Mouse (Mus musculus): ENCODE data around the gene Ppm1a. TPM values are rescaled to one million over a fixed set of nuclear protein-coding genes. Genes with fewer than 3 reads are reported as not detected.

Ppm1a gene
- total RNA-seq (2021): 100 to 1,000 TPM; 215 to 243 TPM
- long read RNA-seq, experiment 1, full-length matches to known transcripts: 105 of 132 reads
- long read RNA-seq, experiment 1, partial matches to known transcripts: 8 of 132 reads
- long read RNA-seq, experiment 1, other reads (novel, unspliced or antisense): 19 of 132 reads
- long read RNA-seq, experiment 2, full-length matches to known transcripts: 108 of 134 reads
- long read RNA-seq, experiment 2, partial matches to known transcripts: 16 of 134 reads
- long read RNA-seq, experiment 2, other reads (novel, unspliced or antisense): 10 of 134 reads

- no peak for DNase-seq (ENCODE audit: low spot score in 2 of 2)
Measured at GRCm38 (mm10) chr12:72757086-72757485, at the start of gene Ppm1a. TSS of gene Ppm1a (plus strand) at chr12:72757455.

DNA sequence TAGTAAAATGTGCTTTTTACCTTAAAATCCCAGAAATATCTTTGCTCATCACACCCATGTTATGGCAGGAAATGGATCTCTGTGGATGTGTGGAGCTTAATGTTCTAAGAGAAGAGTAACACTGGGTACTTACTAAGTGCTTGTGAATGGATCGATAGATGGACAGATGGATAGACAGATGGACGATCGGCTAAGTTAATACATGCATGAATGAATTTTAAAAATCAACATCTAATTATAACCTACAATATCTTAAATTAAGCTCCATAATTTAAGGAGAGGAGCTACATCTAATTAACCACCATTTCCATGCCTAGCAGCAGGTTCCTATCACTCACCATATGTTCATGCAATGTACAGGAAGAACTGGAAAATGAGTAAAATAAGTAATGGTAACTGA lies 47.3 kb upstream of the Ppm1a start:
- peak in 1 of 2 experiments; percentile 55 for DNase-seq (ENCODE audit: low spot score in 2 of 2)

DNA sequence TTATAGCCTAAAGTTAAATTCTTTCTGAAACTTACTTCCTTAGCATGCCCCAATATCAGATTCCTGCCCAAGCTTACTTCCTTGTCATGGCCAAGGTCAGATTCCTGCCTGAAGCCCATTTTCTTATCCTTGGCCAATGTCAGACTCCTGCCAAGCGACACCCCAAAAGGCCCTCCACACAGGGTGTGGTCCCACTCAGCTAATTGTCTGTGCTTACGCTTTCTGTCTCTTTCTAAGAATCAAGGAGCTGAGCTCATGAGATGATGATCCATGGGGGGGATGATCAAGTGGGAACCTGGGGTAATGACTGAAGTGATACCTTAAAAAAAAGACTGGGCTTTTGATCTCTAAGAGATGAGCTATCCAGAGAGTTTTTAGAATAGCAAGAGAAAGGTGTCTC lies 42.4 kb upstream of the Ppm1a start:
- no peak for DNase-seq (ENCODE audit: low spot score in 2 of 2)

GRCm38 (mm10) chr12:72715846-72716245 lies 41.4 kb upstream of the Ppm1a start:
- DNase-seq (ENCODE audit: low spot score in 2 of 2): no peak

DNA sequence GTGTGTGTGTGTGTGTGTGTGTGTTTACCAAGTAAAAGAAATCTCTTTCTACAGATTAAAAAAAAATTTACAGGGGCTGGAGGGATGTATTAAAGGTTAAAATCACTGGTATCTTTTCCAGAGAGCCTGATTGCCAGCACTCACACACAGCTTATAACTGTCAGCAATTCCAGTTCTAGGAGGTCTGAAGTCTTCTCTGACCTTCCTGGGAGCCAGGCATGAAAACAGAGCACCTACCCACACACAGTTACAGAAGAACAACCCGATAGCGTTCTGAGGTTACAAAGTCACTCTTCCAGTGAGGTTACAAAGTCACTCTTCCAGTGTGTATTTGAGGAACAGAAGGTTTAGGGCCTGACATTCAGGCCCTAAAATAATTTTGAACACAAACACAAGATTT lies 38.2 kb upstream of the Ppm1a start:
- DNase-seq (ENCODE audit: low spot score in 2 of 2): no peak

DNA sequence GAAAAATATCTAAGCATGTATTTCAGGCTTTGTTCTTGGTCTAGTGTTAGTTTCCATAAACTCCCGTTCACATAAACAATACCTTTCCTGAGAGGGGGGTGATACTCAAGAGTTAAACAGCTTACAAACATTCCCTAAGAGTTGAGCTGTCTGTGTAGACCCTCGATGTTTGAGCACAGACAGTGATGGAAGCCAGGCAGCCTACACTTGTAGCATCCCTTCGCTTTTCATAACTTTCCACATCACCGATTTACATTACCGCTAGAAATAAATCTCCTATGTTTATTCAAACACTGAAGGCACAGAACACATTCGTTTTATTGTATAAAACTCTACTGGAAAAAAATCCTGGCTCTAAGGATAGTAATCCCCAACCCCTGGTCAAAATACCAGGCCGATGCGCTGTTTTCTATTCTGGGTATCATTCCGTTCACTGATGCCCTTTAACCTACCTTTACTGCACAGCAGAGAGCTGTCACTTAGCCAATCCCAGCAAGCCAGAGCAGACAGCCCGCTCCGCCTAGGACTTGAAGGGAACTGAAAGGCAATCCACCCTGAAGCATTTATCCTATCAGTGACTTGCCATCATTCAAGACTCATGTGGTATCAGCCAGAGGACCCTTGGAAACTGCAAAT lies 37.7 kb upstream of the Ppm1a start:
- DNase-seq (ENCODE audit: low spot score in 2 of 2): no peak

- no peak for DNase-seq (ENCODE audit: low spot score in 2 of 2)
Measured at GRCm38 (mm10) chr12:72721710-72722109, 35.5 kb upstream of the Ppm1a start.

GRCm38 (mm10) chr12:72723965-72724364 lies 33.3 kb upstream of the Ppm1a start:
- DNase-seq (ENCODE audit: low spot score in 2 of 2): no peak

GRCm38 (mm10) chr12:72727021-72727420 lies 30.2 kb upstream of the Ppm1a start:
- no peak for DNase-seq (ENCODE audit: low spot score in 2 of 2)

DNA sequence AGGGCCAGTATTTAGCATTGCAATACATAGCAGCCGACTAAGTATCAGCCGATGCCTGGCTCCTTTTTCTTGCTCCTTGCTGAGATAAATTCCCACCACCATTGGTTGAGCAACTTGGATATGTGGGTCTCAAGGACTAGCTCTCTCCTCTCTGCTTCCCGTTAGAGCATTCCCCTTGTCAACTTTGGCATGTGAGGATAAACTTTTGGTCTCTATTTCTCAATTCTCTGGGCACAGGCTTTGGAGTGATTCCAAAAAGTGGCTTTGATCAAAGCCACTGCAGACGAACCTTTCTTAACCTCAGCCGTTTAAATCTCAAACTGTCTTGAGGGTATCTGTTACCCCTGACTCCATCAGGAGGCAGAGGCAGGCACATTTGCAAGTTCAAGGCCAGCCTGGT lies 29.6 kb upstream of the Ppm1a start:
- no peak for DNase-seq (ENCODE audit: low spot score in 2 of 2)

- DNase-seq (ENCODE audit: low spot score in 2 of 2): no peak
Measured at GRCm38 (mm10) chr12:72734112-72734511, 23.1 kb upstream of the Ppm1a start.

DNA sequence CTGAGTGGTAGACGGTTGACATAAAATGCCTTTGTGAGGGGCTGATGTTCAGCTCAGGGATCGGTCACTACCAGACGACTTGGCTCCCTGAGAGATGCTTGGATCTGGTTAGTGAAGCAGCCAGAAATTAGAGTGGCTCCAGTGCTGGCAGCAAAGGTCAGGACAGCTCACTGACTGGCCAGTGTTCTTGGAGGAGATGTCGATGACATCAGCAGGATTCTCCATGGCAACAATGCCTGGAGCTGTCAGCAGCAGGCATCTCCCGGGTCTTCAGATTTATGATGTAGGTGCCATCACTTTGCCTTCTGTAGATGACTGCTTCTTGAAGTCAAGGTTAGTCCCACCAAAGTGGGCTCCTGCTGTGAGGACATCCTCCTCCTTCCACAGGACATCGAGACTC lies 16.1 kb upstream of the Ppm1a start:
- no peak for DNase-seq (ENCODE audit: low spot score in 2 of 2)

DNA sequence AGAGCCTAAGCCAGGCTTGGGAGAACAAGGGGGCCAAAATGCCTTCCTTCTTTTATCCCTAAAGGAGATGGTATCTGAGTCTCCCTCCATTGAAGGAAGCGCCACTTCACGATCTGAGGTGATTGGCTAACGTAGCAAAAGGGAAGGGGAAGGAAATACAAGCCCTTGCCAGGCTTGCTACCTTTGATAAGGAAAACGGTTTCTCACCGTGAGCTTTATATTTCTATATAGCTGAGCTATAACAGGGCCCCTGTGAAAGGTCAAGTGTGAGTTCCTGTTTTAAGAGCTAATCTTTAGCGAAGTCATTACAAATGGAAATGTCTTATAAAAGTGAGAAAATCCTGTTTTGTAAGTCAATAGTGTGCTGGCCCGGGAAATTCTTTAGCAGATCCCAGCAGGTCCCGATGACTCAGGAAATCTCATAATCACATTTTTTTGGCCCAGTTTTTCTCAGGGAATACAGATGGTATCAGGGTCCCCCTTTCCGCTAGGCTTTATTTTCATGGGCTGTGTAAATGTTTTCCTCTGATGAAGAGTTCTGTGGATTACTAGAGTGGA lies 12.4 kb upstream of the Ppm1a start:
- DNase-seq (ENCODE audit: low spot score in 2 of 2): no peak

DNA sequence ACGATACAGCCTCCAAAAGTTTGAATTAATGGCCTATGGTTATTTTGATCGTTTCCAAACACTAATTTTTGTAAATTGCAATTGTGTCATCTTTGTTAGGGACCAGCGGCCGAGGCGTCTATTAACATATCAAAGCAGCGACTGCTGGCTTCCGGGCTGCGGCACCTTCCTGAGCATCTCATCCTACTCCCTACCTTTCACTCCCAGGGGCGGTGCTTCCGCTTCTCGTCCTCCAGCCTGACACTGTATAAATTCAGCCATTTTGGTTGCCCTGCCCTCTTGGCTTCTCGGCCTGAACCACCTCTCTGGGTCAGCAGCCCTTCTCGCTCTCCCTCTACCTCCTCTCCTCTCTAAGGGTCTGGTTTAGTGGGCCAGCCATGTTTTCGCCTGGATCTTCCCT lies 11.8 kb upstream of the Ppm1a start:
- no peak for DNase-seq (ENCODE audit: low spot score in 2 of 2)

GRCm38 (mm10) chr12:72748341-72748740 lies 8.9 kb upstream of the Ppm1a start:
- no peak for DNase-seq (ENCODE audit: low spot score in 2 of 2)

DNA sequence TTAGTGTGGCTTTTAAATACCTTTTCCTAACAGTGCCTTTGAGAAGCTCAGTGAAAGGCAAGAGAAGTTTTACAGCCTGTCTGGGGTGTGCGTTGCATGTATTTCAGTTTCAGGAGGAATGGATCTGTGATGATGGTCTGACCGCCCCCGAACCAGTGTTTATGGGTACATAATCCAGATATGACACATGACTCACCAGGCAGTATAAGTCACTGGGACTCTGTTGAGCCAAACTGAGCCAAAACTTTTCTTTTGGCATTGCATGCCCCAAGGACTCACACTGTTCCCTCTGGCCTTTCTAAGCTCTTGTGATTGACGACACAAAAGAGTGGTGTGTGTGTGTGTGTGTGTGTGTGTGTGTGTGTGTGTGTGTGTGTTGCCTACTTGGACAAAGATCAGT lies 8.4 kb upstream of the Ppm1a start:
- no peak for DNase-seq (ENCODE audit: low spot score in 2 of 2)

DNA sequence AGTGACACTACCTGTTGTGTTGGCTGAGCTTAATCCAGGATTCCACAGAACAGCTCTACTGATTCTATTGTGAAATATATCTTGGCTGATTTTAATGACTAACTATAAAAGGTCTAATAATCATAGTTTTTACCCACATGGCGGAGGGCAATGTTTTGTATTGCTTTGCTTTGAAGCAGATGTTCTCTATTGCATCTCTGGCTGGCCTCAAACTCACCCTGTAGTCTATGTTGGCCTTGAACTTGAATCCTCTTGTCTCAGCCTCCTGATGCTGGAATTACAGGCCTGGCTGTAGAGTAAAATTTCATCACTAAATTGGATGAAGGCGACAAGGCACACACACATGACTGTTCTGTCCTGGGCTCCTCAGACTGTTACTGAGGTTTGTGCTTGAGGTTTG lies 7.8 kb upstream of the Ppm1a start:
- DNase-seq (ENCODE audit: low spot score in 2 of 2): no peak

- no peak for DNase-seq (ENCODE audit: low spot score in 2 of 2)
Measured at GRCm38 (mm10) chr12:72750016-72750415, 7.2 kb upstream of the Ppm1a start.

DNA sequence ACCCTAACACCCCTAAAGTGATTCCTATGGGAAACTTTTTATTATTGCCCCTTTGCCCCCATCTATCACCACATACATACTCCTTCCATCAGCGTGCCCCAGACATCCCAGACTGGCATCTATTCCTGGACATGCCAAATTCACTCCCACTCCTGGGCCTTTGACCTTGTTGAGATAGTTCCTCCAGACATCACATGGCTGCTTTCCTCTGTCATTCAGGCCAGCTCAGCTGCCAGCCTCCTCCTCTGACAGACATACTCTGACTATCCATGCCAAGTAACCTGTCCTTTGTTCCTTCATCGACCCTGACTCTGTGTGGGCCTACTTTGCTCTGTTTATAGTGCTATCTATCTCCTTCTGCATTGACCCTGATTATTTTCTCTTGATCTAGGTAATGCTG lies 6.6 kb upstream of the Ppm1a start:
- no peak for DNase-seq (ENCODE audit: low spot score in 2 of 2)

DNA sequence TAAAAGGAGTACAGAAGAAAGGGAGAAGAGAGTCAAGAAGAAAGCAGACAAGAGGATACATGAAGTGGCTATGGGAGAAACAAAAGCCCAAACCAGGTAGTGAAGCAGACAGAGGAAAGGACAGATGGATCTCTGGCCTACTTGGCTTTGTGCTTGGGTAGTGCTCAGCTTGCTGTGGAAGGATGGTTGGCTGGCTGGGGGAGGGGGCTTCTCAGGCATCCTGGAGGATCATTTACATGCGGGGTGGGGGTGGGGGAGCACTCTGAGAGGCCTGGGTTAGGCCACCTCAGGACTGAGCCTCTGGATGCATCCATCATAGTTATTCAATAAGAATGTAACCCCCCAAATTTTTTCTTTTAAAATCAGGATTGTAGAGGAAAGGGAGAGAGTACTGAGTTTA lies 341 bp downstream of the Ppm1a start:
- no peak for DNase-seq (ENCODE audit: low spot score in 2 of 2)

DNA sequence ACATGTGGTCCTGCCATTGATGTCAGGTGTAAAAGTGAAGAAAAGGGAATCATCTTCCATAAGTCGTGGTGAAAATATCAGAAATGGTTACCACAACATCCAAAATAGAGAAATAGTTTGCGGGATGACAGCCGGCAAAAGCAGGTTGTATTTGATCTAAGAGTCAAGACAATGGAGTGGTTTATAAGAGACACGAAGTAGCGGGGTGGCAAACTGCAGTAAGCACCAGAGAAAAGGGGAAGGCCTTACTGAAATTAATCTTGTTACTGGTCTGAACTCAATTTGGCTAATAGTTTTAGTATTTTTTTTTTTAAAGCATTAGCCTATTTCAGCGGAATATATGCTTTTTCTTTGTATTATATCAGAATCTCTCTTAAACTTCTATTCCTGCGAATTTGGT lies 2.7 kb downstream of the Ppm1a start:
- DNase-seq (ENCODE audit: low spot score in 2 of 2): no peak

DNA sequence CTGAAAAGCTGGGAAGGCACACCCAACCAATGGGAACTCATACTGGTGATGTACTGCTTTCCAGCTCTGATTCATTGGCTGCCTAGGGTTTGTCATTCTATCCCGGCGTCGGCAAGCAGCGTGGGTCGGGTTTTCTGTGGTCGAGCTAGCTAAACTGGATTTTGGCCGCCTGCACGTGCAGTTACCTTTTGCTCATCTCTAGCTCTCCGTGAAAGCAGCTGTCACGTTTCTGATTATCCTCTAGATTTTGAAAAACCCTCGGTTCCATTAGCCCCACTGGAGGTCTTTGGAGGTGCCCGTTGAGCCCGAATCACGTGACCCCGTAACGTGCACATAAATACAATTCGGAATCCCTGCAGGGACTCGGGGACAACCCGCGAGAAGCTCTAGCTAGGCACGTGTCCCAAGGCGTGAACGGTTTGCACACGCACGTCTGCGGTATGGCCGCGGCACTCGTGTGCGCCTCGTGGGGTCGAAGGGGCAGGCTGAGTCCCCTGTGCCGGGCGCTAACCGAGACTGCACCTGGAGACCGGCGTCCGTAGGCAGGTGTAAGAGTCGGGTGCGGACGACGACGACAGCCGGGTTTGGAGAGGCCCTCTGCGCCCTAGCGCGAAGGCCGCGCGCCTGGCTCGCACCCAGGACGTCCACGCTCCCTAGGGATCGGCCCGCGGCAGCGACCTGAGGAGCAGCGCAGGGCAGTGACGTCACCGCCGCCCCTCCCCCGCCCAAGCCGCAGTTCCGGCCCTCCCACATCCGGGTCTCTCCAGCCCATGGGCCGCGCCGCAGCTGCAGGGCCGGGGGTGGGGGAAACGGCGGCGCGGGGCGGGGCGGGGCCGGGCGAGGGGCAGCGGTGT lies 3.3 kb downstream of the Ppm1a start:
- DNase-seq (ENCODE audit: low spot score in 2 of 2): peak; percentile 93 to 95

Measured in layer of hippocampus, postnatal 14 days (tissue).